Mouse (Mus musculus) limb, embryonic 13.5 days (tissue): Measurements from ENCODE around the gene Aldh3b2. TPM values are rescaled to one million over a fixed set of nuclear protein-coding genes. Genes with fewer than 3 reads are reported as not detected.

Source experiments
- ATAC-seq: fragments of 200-750 bp; cut with Nextera tagmentation; 2 replicates; pipeline ENCODE4 v1.8.0; 2017; ENCODE audit warnings: low read depth, moderate number of reproducible peaks, moderate TSS enrichment; ENCODE audit not compliant: low FRiP score
- H3K27ac ChIP-seq: fragments of 300-500 bp; sonication (generic); 2 replicates; pipeline ENCODE4 v1.5.1; 2015; ENCODE audit warnings: inconsistent platforms, mild to moderate bottlenecking, moderate library complexity
- H3K27me3 ChIP-seq: fragments of 300-500 bp; sonication (generic); 2 replicates; pipeline ENCODE4 v1.6.1; 2015; ENCODE audit warnings: mild to moderate bottlenecking, inconsistent platforms
- H3K36me3 ChIP-seq: fragments of 300-500 bp; sonication (generic); 2 replicates; pipeline ENCODE4 v1.6.1; 2015; ENCODE audit warnings: inconsistent platforms, mild to moderate bottlenecking, moderate library complexity
- H3K4me1 ChIP-seq: fragments of 300-500 bp; sonication (generic); 2 replicates; pipeline ENCODE4 v1.6.1; 2015; ENCODE audit warnings: inconsistent platforms
- H3K4me2 ChIP-seq: fragments of 300-500 bp; sonication (generic); replicated peaks from 2 replicates; pipeline ENCODE4 v1.6.1; 2015; ENCODE audit warnings: inconsistent platforms, mild to moderate bottlenecking, moderate library complexity
- H3K4me3 ChIP-seq: fragments of 300-500 bp; sonication (generic); 2 replicates; pipeline ENCODE4 v1.5.1; 2015; ENCODE audit warnings: moderate library complexity, mild to moderate bottlenecking, inconsistent platforms
- H3K9ac ChIP-seq: fragments of 300-500 bp; sonication (generic); 2 replicates; pipeline ENCODE4 v1.6.1; 2015; ENCODE audit warnings: mild to moderate bottlenecking, inconsistent platforms
- H3K9me3 ChIP-seq: fragments of 300-500 bp; sonication (generic); 2 replicates; pipeline ENCODE4 v1.6.1; 2016; ENCODE audit warnings: inconsistent platforms
- WGBS: fragments of 180-500 bp; shearing (Covaris S2); methylation state at CpG from one replicate; pipeline ENCODE4 v1.1.7; 2015; 5-methylcytosine and 5-hydroxymethylcytosine counted together
- polyA plus RNA-seq: library from polyadenylated mRNA; unstranded; fragments of >200 nt; fragmentation: Nextera tagmentation; extraction: Ambion mirVana; gene quantifications from 2 replicates; pipeline ENCODE4 v1.2.1, GENCODE M21; 2015

Aldh3b2 gene
- polyA plus RNA-seq, 1 experiment from 2014 or later: 9.3 TPM

GRCm38 (mm10) chr19:4018743-4019583, 46.8 kb downstream of the Aldh3b2 start:
- Histone ChIP-seq H3K27ac (no peak overlapping the region), H3K9me3 (no peaks in the 10 kb centered on the region), H3K27me3 (no peaks in the 10 kb centered on the region), H3K9ac (no peak overlapping the region), H3K4me3 (no peak overlapping the region), H3K4me2 (no peak overlapping the region), H3K4me1 (peaks cover 8% of the 10 kb centered on the region; the same call in 1 of the 2 replicates), H3K36me3 (no peaks in the 10 kb centered on the region)
- 39% methylated on average over 18 of the region's 18 CpGs for WGBS
- ATAC-seq: peak; percentile 86

DNA sequence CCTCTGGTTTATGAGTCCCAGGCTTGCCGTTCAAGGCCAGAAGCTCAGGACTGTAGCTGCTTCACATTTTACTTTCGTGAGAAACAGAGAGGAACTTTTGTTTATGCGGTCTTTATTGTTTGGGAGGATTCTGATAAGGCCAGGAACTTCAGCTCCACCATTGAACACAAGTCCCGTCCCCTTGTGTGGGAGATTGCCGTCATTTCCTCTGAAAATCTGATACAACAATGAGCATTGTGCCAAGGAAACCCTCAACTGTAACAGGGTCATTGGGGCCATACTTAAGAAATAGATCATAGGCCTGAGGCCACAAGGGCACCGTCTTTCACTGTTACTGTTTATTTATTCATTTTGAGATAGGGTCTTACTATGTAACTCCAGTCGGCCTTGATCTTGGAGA, 51.1 kb downstream of the Aldh3b2 start:
- ATAC-seq: no peak
- Histone ChIP-seq H3K36me3 (no peaks in the 10 kb centered on the region), H3K4me3 (no peak overlapping the region), H3K4me1 (peaks cover 8% of the 10 kb centered on the region; the same call in 1 of the 2 replicates), H3K27ac (no peak overlapping the region), H3K4me2 (no peak overlapping the region), H3K9me3 (0 out of 2 replicates have a peak, but pooled peaks cover 6% of the 10 kb centered on the region), H3K27me3 (no peaks in the 10 kb centered on the region), H3K9ac (no peak overlapping the region)
- 74% methylated on average over 7 of the region's 7 CpGs for WGBS

- no peaks in the 10 kb centered on the region for H3K4me1 ChIP-seq
- no peak overlapping the region for H3K27ac ChIP-seq
- no peak overlapping the region for H3K9ac ChIP-seq
- no peaks in the 10 kb centered on the region for H3K27me3 ChIP-seq
- H3K36me3 ChIP-seq: no peaks in the 10 kb centered on the region
- H3K4me3 ChIP-seq: no peak overlapping the region
- no peak overlapping the region for H3K4me2 ChIP-seq
- ATAC-seq: no peak
- H3K9me3 ChIP-seq: 0 out of 2 replicates have a peak, but pooled peaks cover 6% of the 10 kb centered on the region
Observed at GRCm38 (mm10) chr19:4027576-4027975, 55.4 kb downstream of the Aldh3b2 start.

Other genes with a start within 250 kb of the Aldh3b2 start
- gene Kmt5b, start 204.9 kb upstream of the Aldh3b2 start, polyA plus RNA-seq: 30.4 and 31.2 TPM in 2 replicates
- 46.0 and 47.8 TPM in 2 replicates for gene Chka, start 120.6 kb upstream of the Aldh3b2 start, polyA plus RNA-seq
- gene Tcirg1, start 65.2 kb upstream of the Aldh3b2 start, polyA plus RNA-seq: 40.3 and 52.9 TPM in 2 replicates
- 259 and 267 TPM in 2 replicates for gene Ndufs8, start 59.6 kb upstream of the Aldh3b2 start, polyA plus RNA-seq
- 1.1 and 1.3 TPM in 2 replicates for gene Aldh3b1, start 42.5 kb upstream of the Aldh3b2 start, polyA plus RNA-seq
- gene Unc93b1, start 37.1 kb upstream of the Aldh3b2 start, polyA plus RNA-seq: 14.2 and 15.0 TPM in 2 replicates
- gene Aldh3b3, start 13.7 kb upstream of the Aldh3b2 start, polyA plus RNA-seq: 0.05 TPM in 1 of 2 replicates, not detected in the other
- 4.6 and 6.8 TPM in 2 replicates for gene Acy3, start 14.2 kb downstream of the Aldh3b2 start, polyA plus RNA-seq
- gene Tbx10, start 20.4 kb downstream of the Aldh3b2 start, polyA plus RNA-seq: not detected in 2 replicates
- gene Nudt8, start 28.3 kb downstream of the Aldh3b2 start, polyA plus RNA-seq: 32.9 and 34.2 TPM in 2 replicates
- 4.5 and 4.7 TPM in 2 replicates for gene Gm49405, start 28.3 kb downstream of the Aldh3b2 start, polyA plus RNA-seq
- gene Doc2g, start 31.0 kb downstream of the Aldh3b2 start, polyA plus RNA-seq: 4.6 and 5.5 TPM in 2 replicates
- gene Ndufv1, start 40.5 kb downstream of the Aldh3b2 start, polyA plus RNA-seq: 188 and 199 TPM in 2 replicates
- 573 and 575 TPM in 2 replicates for gene Gstp1, start 65.7 kb downstream of the Aldh3b2 start, polyA plus RNA-seq
- gene Gstp2, start 73.7 kb downstream of the Aldh3b2 start, polyA plus RNA-seq: 0.61 and 6.7 TPM in 2 replicates
- gene Gstp3, start 87.2 kb downstream of the Aldh3b2 start, polyA plus RNA-seq: not detected in 2 replicates
- gene Cabp2, start 109.2 kb downstream of the Aldh3b2 start, polyA plus RNA-seq: not detected in 2 replicates
- gene Cdk2ap2, start 124.9 kb downstream of the Aldh3b2 start, polyA plus RNA-seq: 56.8 TPM in 2 replicates
- gene Pitpnm1, start 127.7 kb downstream of the Aldh3b2 start, polyA plus RNA-seq: 6.6 and 7.3 TPM in 2 replicates
- gene Aip, start 153.5 kb downstream of the Aldh3b2 start, polyA plus RNA-seq: 98.5 and 105 TPM in 2 replicates
- gene Gpr152, start 167.5 kb downstream of the Aldh3b2 start, polyA plus RNA-seq: not detected in 2 replicates
- gene Cabp4, start 171.7 kb downstream of the Aldh3b2 start, polyA plus RNA-seq: 0.05 and 0.13 TPM in 2 replicates
- 137 and 146 TPM in 2 replicates for gene Coro1b, start 176.3 kb downstream of the Aldh3b2 start, polyA plus RNA-seq
- gene Ptprcap, start 181.3 kb downstream of the Aldh3b2 start, polyA plus RNA-seq: 2.7 and 3.6 TPM in 2 replicates
- gene Rps6kb2, start 191.0 kb downstream of the Aldh3b2 start, polyA plus RNA-seq: 63.9 and 65.7 TPM in 2 replicates
- gene Carns1, start 203.2 kb downstream of the Aldh3b2 start, polyA plus RNA-seq: 2.2 and 2.5 TPM in 2 replicates
- gene Tbc1d10c, start 219.0 kb downstream of the Aldh3b2 start, polyA plus RNA-seq: 1.3 and 2.7 TPM in 2 replicates
- 817 and 858 TPM in 2 replicates for gene Ppp1ca, start 219.7 kb downstream of the Aldh3b2 start, polyA plus RNA-seq
- gene Rad9a, start 229.3 kb downstream of the Aldh3b2 start, polyA plus RNA-seq: 36.2 and 38.1 TPM in 2 replicates
- 9.0 and 10.0 TPM in 2 replicates for gene Clcf1, start 241.9 kb downstream of the Aldh3b2 start, polyA plus RNA-seq
- gene AC109138.7, start 242.0 kb downstream of the Aldh3b2 start, polyA plus RNA-seq: not detected in 2 replicates